Mouse (Mus musculus) heart, embryonic 14.5 days (tissue): ENCODE results near the gene Tpst2. TPM values are rescaled to one million over a fixed set of nuclear protein-coding genes. Genes with fewer than 3 reads are reported as not detected.
"Not testable (repeated sequence)": the region's sequence is repeated elsewhere in the genome, so short reads cannot be mapped to it uniquely, and the experiment has no call there.

Source experiments
- ATAC-seq: fragments of 200-750 bp; cut with Nextera tagmentation; 2 replicates; pipeline ENCODE4 v1.8.0; 2017; ENCODE audit warnings: low read depth, moderate TSS enrichment; ENCODE audit not compliant: insufficient number of reproducible peaks, insufficient read depth, low FRiP score
- H3K27ac ChIP-seq, 2 experiments: fragments of 200-500 bp in 1 of 2; fragments of 300-500 bp in 1 of 2; sonication (generic) in 1 of 2; replicated peaks in 1 of 2; 2 replicates each; pipeline ENCODE4 v1.5.1; 2012 to 2014; ENCODE audit warnings: low read depth in 2 of 2, low read length in 2 of 2, control low read depth in 1 of 2, mild to moderate bottlenecking in 1 of 2, mixed read lengths in 1 of 2; ENCODE audit not compliant: control insufficient read depth in 1 of 2, insufficient read depth in 1 of 2
- H3K27me3 ChIP-seq: fragments of 300-500 bp; sonication (generic); 2 replicates; pipeline ENCODE4 v1.6.1; 2014; ENCODE audit warnings: mild to moderate bottlenecking, low read length, control low read depth; ENCODE audit not compliant: control insufficient read depth, insufficient read depth
- H3K36me3 ChIP-seq: fragments of 300-500 bp; sonication (generic); 2 replicates; pipeline ENCODE4 v1.6.1; 2014; ENCODE audit warnings: mild to moderate bottlenecking, control low read depth, low read length, mixed read lengths; ENCODE audit not compliant: control insufficient read depth, insufficient read depth
- H3K4me1 ChIP-seq, 2 experiments: fragments of 200-500 bp in 1 of 2; fragments of 300-500 bp in 1 of 2; sonication (generic) in 1 of 2; 2 replicates each; pipeline ENCODE4 v1.6.1; 2012 to 2014; ENCODE audit warnings: low read length in 2 of 2, control low read depth in 1 of 2, mixed read lengths in 1 of 2; ENCODE audit not compliant: control insufficient read depth in 2 of 2, insufficient read depth in 2 of 2
- H3K4me2 ChIP-seq: fragments of 300-500 bp; sonication (generic); 2 replicates; pipeline ENCODE4 v1.6.1; 2014; ENCODE audit warnings: mild to moderate bottlenecking, low read length
- H3K4me3 ChIP-seq, 2 experiments: fragments of 200-500 bp in 1 of 2; fragments of 300-500 bp in 1 of 2; sonication (generic) in 1 of 2; 2 replicates each; pipeline ENCODE4 v1.5.1; 2012 to 2014; ENCODE audit warnings: low read length in 2 of 2, mild to moderate bottlenecking in 2 of 2, control low read depth in 1 of 2, low read depth in 1 of 2, moderate library complexity in 1 of 2; ENCODE audit not compliant: control insufficient read depth in 1 of 2, insufficient read depth in 1 of 2
- H3K9ac ChIP-seq: fragments of 300-500 bp; sonication (generic); 2 replicates; pipeline ENCODE4 v1.6.1; 2014; ENCODE audit warnings: mild to moderate bottlenecking, low read length
- H3K9me3 ChIP-seq: fragments of 300-500 bp; sonication (generic); 2 replicates; pipeline ENCODE4 v1.6.1; 2016; ENCODE audit warnings: low read length, control low read depth; ENCODE audit not compliant: control insufficient read depth
- WGBS: fragments of 180-500 bp; shearing (Covaris S2); extraction: QIAGEN DNeasy Blood & Tissue Kit; methylation state at CpG from one replicate; pipeline ENCODE4 v1.1.7; 2014; 5-methylcytosine and 5-hydroxymethylcytosine counted together
- polyA plus RNA-seq: library from polyadenylated mRNA; unstranded; fragments of >200 nt; fragmentation: Nextera tagmentation; extraction: Ambion mirVana; gene quantifications from 2 replicates; pipeline ENCODE4 v1.2.1, GENCODE M21; 2014

Gene Tpst2
- polyA plus RNA-seq, 1 experiment from 2014 or later: 45.9 TPM

- Histone ChIP-seq H3K4me1 (peaks cover 0 to 5% of the 10 kb centered on the region in 2 experiments; a peak in 1 of 4 replicates), H3K27me3 (no peaks in the 10 kb centered on the region), H3K36me3 (peaks cover 51% of the 10 kb centered on the region), H3K9me3 (no peaks in the 10 kb centered on the region), H3K27ac (peak overlapping the region in 1 of 2 experiments; percentile 53; a peak in 2 of 4 replicates), H3K4me3 (no peak overlapping the region), H3K9ac (no peak overlapping the region), H3K4me2 (no peak overlapping the region)
- 75% methylated on average over 5 of the region's 5 CpGs for WGBS
- no peak for ATAC-seq
Measured at GRCm38 (mm10) chr5:112316468-112316867, 40.0 kb downstream of the Tpst2 start.

- H3K27me3 ChIP-seq: no peaks in the 10 kb centered on the region
- no peak overlapping the region for H3K9ac ChIP-seq
- H3K4me1 ChIP-seq: peaks cover 0 to 5% of the 10 kb centered on the region in 2 experiments; a peak in 1 of 4 replicates
- WGBS: 42% methylated on average over 5 of the region's 5 CpGs
- H3K9me3 ChIP-seq: no peaks in the 10 kb centered on the region
- ATAC-seq: peak; percentile 64; the same call in 1 of the 2 replicates
- peaks cover 44% of the 10 kb centered on the region for H3K36me3 ChIP-seq
- H3K4me3 ChIP-seq: no peak overlapping the region
- peak overlapping the region; percentile 53 to 54; a peak in 3 of 4 replicates for H3K27ac ChIP-seq
- no peak overlapping the region for H3K4me2 ChIP-seq
Measured at GRCm38 (mm10) chr5:112317328-112317727, 40.8 kb downstream of the Tpst2 start.

DNA sequence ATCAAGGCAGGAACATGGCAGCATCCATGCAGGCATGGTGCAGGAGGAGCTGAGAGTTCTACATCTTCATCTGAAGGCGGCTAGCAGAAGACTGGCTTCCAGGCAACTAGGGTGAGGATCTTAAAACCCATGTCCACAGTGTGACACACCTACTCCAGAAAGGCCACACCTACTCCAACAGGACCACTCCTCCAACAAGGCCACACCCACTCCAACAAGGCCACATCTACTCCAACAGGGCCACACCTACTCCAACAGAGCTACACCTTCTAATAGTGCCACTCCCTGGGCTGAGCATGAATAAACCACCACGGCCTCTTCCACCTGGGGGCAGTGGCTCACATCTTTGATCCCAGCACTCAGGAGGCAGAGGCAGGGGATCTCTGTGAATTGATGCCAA is 42.9 kb downstream of the Tpst2 start:
- WGBS: 64% methylated on average over 2 of the region's 2 CpGs
- H3K4me2 ChIP-seq, H3K9ac ChIP-seq, H3K4me3 ChIP-seq, H3K27ac ChIP-seq, ATAC-seq, H3K9me3 ChIP-seq, H3K27me3 ChIP-seq, H3K4me1 ChIP-seq: not testable (repeated sequence)
- H3K36me3 ChIP-seq: peaks cover 24% of the 10 kb centered on the region

GRCm38 (mm10) chr5:112320379-112320778 is 43.9 kb downstream of the Tpst2 start:
- H3K4me2 ChIP-seq: no peak overlapping the region
- no peaks in the 10 kb centered on the region for H3K9me3 ChIP-seq
- H3K9ac ChIP-seq: no peak overlapping the region
- no peak overlapping the region for H3K27ac ChIP-seq
- H3K27me3 ChIP-seq: no peaks in the 10 kb centered on the region
- no peak for ATAC-seq
- H3K36me3 ChIP-seq: peaks cover 14% of the 10 kb centered on the region
- H3K4me1 ChIP-seq: peaks cover 3 to 7% of the 10 kb centered on the region in 2 experiments; a peak in 3 of 4 replicates
- no peak overlapping the region for H3K4me3 ChIP-seq
- WGBS: 77% methylated on average over 5 of the region's 5 CpGs

DNA sequence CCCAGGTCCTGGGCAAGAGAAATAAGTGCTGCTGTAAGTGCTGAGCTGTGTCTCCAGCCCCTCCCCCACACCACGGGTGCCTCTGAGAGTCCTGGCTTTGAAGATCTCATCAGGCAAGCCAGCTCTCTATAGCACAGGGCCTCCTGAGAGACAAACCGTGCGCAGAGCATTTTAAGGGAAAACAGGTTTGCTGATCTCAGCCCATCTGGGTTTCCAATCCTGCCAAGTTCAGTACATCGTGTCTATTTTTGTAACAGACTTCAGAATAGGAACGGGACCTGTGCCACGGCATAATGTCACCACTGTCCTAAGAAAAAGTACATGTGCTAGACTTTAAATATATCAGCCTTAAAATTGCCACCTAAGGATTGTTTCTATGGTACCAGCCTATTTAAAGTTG is 44.4 kb downstream of the Tpst2 start:
- Histone ChIP-seq H3K9ac (no peak overlapping the region), H3K4me2 (no peak overlapping the region), H3K9me3 (no peaks in the 10 kb centered on the region), H3K27ac (no peak overlapping the region), H3K36me3 (peaks cover 10% of the 10 kb centered on the region; the same call in 1 of the 2 replicates), H3K27me3 (no peaks in the 10 kb centered on the region), H3K4me1 (peaks cover 6 to 11% of the 10 kb centered on the region in 2 experiments; a peak in 3 of 4 replicates), H3K4me3 (no peak overlapping the region)
- no peak for ATAC-seq
- 57% methylated on average over 6 of the region's 6 CpGs for WGBS

DNA sequence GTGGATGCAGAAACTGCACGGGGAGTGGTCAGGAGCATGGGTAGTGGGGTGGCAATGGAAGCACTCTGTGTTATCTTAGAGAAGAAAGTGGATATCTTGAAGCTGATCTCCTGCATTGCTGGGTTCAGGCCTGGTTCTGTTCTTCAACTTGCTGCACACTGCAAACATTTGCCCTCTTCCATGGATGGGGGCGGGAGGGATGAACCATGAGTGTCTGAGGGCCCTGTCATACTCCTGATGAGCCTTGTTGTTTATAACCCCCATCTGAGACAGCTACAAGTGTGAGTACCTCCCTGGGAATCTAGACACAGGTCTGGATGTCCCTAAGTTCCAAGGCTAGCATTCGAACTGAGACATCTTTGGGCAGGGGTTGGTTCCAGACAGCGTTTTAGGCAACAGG is 44.9 kb downstream of the Tpst2 start:
- ATAC-seq: no peak
- H3K4me2 ChIP-seq: no peak overlapping the region
- H3K27me3 ChIP-seq: no peaks in the 10 kb centered on the region
- no peak overlapping the region for H3K27ac ChIP-seq
- no peak overlapping the region for H3K4me3 ChIP-seq
- peaks cover 6 to 11% of the 10 kb centered on the region in 2 experiments; a peak in 3 of 4 replicates for H3K4me1 ChIP-seq
- no peak overlapping the region for H3K9ac ChIP-seq
- H3K9me3 ChIP-seq: no peaks in the 10 kb centered on the region
- H3K36me3 ChIP-seq: peaks cover 5% of the 10 kb centered on the region; the same call in 1 of the 2 replicates
- WGBS: 66% methylated on average over 4 of the region's 4 CpGs

- WGBS: 82% methylated on average over 6 of the region's 6 CpGs
- H3K27ac ChIP-seq: no peak overlapping the region
- no peak overlapping the region for H3K4me2 ChIP-seq
- no peak overlapping the region for H3K4me3 ChIP-seq
- ATAC-seq: no peak
- H3K9ac ChIP-seq: no peak overlapping the region
- peaks cover 8% of the 10 kb centered on the region for H3K36me3 ChIP-seq
- H3K4me1 ChIP-seq: peaks cover 6 to 13% of the 10 kb centered on the region in 2 experiments; a peak in 3 of 4 replicates
- H3K27me3 ChIP-seq: no peaks in the 10 kb centered on the region
- no peaks in the 10 kb centered on the region for H3K9me3 ChIP-seq
Measured at GRCm38 (mm10) chr5:112323246-112323645, 46.8 kb downstream of the Tpst2 start.
